Mouse (Mus musculus) layer of hippocampus, postnatal 36 days (tissue): Measurements from ENCODE around the gene Cacnb3. TPM values are rescaled to one million over a fixed set of nuclear protein-coding genes. Genes with fewer than 3 reads are reported as not detected.
A peak's percentile ranks its signal among the peaks of the same experiment; 100 is the strongest.

Experiments used
- DNase-seq, 2 experiments: peaks; one replicate each; pipeline ENCODE4 v3.0.0; 2022
- total RNA-seq, 2 experiments: library from RNA; stranded (reverse); gene quantifications; 2 replicates each; pipeline ENCODE4 v1.2.3; 2021

Cacnb3 gene
- total RNA-seq, 2 experiments from 2014 or later, result 198 to 206 TPM

GRCm38 (mm10) chr15:98636517-98636916 is 5.9 kb downstream of the Cacnb3 start:
- no peak for DNase-seq

DNA sequence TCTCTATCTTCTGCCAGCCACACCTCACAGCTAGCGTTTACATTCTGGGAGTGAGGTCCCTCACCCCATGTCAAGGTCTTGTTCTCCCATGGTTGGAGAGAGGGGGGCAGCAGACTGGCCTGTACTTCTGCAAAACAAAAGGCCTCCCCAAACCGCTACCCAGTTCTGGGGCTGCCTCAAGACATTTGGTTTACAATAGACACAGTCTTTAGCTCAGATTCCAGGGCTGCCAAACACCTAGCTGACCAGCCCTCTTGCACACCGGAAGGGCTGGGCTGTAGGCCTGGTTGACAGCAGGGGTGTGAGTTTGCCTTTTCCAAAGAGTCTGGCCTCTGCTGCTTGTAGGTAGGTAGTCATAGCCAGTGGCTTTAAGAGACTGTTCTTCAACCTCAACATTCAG is 6.5 kb downstream of the Cacnb3 start:
- DNase-seq, result no peak

DNA sequence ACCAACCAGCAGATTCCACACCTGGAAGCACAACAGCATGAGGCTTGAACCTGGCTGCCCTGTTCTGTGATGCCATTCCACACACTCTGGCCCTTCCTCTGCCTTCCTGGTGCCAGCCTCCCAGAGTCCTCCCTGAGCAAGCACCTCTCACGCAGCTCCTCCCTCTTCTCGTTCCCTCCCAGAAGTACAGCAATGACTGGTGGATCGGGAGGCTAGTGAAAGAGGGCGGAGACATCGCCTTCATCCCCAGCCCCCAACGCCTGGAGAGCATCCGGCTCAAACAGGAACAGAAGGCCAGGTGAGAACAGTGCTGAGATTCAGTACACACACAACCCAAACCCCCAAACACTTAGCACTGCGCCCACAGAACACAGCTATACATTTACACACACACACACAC is 9.5 kb downstream of the Cacnb3 start:
- no peak for DNase-seq

- DNase-seq, result no peak
Measured at GRCm38 (mm10) chr15:98644406-98644805, 13.8 kb downstream of the Cacnb3 start.

DNA sequence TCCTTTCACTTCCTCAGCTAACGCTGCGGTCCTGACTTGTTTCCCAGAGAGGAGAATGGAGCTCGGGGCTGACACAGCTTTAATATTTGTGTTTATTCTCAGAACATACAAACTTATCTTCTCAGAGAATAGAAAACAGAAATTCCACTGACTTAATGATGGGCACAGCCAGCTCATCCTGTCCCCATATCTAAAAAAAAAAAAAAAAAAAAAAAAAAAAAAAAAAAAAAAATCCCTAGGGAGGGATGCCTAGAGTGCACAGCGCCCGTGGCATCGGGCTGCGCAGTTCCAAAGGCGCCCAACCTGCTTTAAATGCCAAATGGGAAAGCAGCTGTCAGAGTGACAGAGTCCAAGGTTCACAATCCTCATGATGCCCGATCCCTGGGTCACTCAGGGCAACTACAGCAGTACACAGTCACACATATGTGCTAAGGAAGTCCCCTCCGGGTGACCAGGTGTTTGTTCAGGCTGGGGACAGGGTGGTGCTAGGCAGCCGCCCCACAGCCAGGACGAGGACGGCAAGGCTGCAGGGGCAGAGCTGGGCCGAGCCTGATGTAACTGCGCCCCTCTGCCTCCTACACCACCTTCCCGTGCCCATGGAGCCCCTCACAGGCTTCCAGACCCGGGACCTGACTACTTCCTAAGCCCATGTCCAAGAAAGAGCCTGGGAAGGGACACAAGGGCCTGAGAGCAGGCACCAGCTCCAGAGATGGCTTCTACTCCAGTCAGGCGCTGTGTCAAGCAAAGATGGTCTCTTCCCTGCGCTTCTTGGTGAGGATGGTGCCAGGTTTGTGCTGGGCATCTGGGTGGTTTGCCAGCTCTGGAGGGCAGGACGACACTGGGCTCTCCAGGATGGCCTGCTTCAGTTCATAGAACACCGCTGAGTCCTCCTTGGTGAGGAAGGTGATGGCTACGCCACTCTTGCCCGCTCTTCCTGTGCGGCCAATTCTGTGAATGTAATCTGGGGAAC is 14.7 kb downstream of the Cacnb3 start:
- DNase-seq, result no peak

GRCm38 (mm10) chr15:98646737-98647136 is 16.1 kb downstream of the Cacnb3 start:
- no peak for DNase-seq

- no peak for DNase-seq
Measured at GRCm38 (mm10) chr15:98647308-98647707, 16.7 kb downstream of the Cacnb3 start.

DNA sequence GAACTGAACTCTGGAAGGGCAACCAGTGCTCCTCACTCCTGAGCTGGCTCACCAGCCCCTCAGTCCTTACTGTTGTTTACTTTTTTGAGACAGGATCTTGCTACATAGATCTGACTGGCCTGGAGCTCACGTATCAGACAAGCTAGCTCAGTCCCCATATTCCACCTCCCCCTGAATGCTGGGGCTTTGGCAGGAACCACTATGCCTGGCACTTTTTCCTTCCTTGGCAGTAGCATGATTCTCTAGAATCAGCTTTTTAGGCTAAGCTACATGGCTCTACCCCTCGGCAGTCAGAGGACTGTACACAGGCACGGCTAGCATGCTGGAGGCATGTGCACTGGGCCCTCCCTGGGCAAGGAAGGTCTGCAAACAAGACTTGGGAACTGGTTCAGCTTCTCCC is 17.4 kb downstream of the Cacnb3 start:
- DNase-seq, result no peak

DNA sequence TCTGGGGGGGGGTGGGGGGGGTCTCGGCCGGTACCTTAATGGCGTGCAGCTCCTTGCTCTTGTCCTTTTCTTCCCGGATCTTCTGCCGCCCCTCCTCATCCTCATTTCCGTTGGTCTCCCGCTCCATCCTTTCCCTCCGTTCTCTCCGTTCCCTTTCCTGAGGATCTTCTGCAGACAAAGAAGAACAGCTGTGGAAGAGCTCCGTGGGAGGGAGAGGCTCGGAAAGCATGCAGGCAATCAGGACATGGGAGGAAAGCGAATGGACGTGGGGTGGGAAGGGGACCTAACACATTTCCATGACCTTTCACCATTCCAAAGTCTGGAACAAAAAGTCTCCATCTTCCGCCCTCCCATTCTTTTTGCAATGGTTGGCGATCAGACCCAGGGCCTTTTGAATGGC is 20.8 kb downstream of the Cacnb3 start:
- no peak for DNase-seq

GRCm38 (mm10) chr15:98652174-98652573 is 21.5 kb downstream of the Cacnb3 start:
- DNase-seq, result no peak

DNA sequence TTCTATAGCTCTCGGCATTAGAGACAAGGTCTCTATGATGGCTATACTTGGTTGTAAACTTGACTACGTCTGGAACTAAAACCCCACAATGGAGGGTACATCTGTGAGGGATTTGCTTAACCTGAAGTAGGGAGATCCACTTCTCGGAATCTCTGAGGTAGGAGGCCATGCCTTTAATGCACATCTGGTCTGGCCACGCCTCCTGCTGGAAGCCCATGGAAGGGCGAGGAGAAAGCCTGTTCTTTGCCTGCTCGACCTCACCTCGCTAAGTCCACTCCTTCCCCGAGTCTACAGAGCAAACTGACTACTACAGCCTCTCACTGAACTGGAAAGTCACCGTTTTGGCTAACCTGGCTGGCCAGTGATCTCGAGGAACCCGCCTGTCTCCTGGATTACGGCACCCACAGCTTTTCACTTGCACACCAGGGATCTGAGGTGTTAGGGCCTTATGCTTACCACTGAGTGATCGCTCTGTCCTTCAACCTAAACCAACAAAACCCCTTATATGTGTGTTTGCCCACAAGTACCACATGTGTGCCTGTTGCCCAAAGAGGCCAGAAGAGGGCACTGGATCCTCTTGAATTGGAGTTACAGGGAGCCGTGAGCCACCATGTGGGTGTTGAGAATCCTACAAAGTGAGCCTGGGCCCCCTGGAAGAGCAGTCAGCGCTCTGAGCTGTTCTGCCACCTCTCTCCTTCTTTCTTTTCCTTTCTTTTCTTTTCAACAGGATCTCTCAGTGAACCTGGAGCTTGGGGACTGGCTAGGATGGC is 26.5 kb downstream of the Cacnb3 start:
- no peak for DNase-seq

- no peak for DNase-seq
Measured at GRCm38 (mm10) chr15:98662198-98662566, 31.5 kb downstream of the Cacnb3 start.

DNA sequence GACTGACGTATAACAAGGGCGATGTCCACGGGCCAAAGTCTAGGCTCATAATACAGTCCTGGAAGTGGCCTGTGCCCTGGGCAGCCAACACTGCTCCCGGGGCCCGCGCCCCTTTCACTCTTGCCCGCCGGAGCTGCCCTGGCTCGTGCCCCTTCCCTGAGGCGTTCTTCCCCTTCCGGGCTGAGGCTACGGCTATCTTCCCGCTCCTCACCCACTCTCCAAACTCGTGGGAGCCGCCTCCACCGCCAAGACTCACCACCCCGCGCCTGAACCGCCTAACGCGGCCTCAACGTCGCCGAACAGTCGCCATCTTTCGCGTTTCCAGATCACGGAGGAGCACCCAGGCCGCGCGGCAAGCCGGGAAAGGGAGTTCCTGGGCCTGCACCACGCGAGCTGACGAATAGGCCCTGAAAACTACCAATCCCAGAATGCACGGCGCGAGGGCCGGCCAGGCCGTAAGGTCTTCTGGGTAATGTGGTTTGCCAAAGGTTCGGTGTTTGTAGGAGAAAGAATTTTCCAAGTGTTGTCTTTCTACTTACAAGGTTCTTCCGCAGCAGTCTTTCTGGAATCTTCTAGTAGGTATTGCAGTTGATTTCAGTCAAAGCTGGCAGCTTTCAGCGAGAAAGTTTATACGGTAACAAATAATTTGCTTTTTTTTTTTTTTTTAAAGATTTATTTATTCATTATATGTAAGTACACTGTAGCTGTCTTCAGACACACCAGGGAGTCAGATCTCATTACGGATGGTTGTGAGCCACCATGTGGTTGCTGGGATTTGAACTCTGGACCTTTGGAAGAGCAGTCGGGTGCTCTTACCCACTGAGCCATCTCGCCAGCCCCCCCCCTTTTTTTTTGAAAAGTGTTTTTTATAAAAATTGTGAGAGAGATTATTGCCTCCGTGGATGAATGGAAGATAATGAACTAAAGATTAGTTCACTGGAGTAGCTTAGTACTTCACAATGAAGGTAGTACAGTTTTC is 32.2 kb downstream of the Cacnb3 start, which contains the start of gene Ddx23:
Gene Ddx23, minus strand, starts transcription at position 328 of the 979 bp plus-strand sequence.
- peak; percentile 96 to 97 for DNase-seq

DNA sequence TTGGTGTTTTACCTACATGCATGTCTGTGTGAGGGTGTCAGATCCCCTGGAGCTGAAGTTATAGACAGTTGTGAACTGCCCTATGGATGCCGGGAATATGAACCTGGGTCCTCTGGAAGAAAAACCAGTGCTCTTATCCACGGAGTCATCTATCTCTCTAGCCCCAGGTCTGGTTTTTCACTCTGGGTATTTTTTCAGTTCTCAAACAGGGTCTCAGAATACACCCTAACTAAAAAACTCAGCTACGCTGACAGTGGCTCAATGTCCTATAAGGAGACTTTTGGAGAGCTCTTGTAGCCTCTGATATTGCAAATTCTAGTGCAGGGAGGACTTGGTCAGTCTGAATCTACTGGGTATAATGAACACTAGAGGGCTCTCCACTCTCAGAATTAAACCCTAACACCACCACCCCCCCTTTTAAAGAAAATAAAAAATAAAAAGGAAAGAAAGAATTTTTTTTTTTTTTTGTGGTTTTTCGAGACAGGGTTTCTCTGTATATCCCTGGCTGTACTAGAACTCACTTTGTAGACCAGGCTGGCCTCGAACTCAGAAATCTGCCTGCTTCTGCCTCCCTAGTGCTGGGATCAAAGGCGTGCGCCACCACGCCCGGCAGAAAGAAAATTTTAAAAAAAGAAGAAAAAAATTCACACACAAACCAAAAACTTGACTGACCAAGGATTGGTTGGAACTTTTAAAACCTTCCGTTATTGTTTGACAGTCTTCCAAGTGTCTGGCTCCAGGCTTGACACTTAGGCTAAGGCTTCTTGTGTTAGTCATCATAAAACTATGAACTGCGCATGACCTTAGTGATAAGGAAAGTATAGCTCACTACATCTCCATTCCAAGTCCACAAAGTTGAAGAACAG is 33.6 kb downstream of the Cacnb3 start:
- no peak for DNase-seq

DNA sequence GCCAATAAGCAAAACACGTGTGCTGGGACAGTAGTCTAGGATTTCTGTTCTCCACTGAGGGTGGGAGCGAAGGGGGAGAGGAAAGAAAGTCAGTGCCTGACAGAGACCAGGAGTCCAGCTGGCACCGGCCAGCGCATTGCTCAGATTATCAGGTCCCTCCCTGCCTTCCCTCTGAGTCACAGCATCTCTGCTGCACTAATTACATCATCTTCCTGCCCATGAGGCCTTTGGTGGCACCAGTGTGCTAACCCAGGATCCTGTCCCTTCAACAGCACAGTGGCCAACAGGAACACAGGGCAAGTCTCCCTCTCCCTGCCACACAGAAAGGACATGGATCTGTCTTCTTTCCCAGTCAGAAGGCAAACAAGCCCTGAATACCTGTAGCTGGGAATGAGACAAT is 42.0 kb downstream of the Cacnb3 start:
- no peak for DNase-seq

- no peak for DNase-seq
Measured at GRCm38 (mm10) chr15:98673732-98674131, 43.1 kb downstream of the Cacnb3 start.

DNA sequence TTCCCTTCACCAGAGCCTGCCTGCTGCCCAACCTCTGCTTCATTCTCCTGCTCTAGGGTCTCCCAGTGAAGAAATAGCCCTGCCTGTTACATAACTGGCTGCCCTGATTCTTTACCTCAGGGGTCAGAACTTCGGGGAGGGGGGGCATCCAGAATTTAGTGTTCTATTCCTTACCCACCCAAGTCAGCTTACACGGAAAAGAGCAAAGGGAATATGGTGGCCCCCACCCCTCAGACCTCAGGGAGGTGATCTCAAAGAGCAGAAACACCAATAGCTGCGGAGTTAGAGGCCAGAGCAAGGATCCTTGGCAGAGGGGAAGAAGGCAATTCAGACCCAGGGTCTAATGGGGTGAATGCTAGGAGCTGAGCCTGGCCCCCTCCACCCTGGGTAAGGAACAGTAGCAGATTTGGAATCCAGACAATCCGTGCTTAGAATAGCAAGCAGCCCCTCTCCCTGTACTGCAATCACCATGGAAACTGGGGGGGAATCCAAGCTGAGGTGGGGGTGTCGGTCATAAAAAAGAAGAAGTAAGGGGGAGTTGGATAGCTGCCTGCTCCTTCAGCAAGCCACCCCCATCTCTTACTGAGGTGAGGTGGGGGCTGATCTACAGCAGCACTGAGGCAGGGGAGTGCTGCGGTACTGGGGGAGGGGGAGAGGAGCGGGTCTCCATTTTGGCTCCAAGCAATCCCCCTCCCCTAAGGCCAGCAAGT is 43.8 kb downstream of the Cacnb3 start:
- no peak for DNase-seq

DNA sequence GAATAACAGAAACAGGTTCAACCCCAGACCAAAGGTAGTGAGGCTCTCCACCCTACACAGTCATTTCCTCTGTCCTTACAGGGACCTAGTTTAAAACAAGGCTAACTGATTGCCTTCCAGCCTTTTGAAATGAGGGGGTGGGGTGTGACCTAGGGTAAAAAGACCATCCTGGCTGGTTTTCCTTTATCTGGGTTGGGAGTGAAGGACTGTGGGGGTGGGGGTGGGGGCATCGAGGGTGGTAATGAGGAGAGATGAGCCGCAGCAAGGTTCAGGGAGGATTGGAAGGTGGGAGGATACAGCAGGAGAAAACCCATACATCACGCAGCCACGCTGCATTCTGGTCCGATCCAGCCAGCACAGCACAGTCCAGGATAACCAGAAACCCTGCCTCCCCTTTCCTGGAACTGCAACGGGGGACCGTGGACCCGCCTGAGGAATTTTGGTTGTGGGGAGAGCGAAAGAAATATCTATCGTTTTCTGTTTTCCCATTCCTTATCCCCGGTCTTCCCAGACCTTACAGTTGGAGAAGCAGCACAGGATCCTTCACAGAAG is 44.4 kb downstream of the Cacnb3 start:
- no peak for DNase-seq

GRCm38 (mm10) chr15:98675634-98676250 is 45.1 kb downstream of the Cacnb3 start:
- DNase-seq, result no peak

GRCm38 (mm10) chr15:98676471-98676870 is 45.8 kb downstream of the Cacnb3 start:
- no peak for DNase-seq
